Mouse (Mus musculus): Measurements from ENCODE around the gene Fbxo39. TPM values are rescaled to one million over a fixed set of nuclear protein-coding genes. Genes with fewer than 3 reads are reported as not detected.

The Fbxo39 gene
- not detected in 2 replicates for total RNA-seq (2014; fragmentation: Nextera tagmentation)
- total RNA-seq (2017), result not detected in 2 replicates

DNA sequence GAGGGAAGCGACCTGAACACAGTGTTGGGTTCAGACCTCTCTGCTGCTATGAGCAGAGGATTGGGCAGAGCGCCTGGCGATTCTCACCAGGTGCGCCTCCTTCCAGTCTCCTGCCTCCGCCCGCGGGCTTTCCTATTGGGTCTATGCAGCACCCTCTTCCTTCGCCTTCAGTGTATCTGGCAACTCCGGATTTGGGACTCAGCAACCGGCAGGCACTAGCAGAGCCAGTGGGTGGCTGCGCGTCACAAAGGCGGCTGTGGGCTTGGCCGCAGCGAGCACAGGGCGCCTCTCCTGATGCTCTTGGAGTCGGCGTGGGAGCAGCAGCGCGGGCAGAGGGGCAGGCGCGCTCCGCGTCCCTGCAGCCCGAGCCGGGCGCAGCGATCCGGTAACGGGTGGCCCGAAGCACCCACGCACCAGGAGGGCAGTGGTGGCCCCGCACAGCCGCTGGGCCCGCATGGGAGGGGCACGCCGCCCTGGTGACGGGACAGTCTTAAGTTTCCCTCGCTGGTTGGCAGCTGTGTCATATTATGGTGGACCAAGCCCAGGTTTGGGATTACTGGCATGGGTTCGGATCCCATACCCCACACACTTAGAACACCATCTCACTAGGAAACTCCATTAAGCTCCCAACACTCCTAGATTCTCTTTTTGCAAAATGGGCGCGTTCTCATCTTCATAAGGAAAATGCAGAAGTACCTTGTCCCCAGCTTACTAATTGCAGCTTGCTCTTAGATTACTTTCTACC lies at the start of gene Fbxo39:
Gene Fbxo39, plus strand, starts transcription at position 294 of the 745 bp plus-strand sequence.
- ATAC-seq (replicated peaks; ENCODE audit: poor library complexity, severe bottlenecking), result peak; percentile 48

- no peak for ATAC-seq (replicated peaks; ENCODE audit: poor library complexity, severe bottlenecking)
Measured at GRCm38 (mm10) chr11:72265483-72265882, 48.8 kb upstream of the Fbxo39 start.

DNA sequence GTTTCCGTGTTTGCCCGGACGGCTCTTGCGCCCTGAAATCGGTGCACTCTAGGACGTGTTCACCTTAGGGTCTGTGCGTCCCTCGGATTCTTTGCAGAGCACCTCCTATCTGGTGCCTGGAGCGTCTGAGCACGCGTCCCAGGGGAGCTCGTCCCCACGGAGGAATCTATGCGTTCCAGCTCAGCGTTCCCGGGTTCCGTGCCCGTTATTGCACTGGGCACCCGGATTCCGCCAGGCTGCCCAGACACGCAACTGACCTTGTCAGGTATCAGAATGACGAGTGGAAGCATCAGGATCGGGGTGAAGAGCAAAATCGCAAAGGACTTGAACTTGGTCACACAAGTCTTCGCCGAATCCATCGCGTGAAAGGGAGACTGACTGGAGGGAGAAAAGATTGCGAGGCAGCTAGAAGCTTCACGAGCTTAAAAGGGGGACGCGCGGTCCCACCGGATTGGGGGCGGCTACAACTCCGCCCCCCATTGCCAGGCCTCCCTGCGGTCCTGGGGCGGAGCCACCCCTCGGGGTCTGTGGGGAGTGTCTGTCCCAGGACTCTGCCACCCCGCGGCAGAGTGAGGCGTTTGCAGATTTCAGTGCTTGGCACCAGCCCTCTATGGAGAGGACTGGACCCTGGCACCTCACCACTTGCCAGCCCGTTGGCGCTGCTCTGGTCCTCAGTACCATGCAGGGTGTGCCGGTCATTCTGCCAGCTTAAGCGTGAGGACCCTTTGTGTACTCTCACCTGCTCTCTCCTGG lies 47.9 kb upstream of the Fbxo39 start:
- peak; percentile 95 for ATAC-seq (replicated peaks; ENCODE audit: poor library complexity, severe bottlenecking)

DNA sequence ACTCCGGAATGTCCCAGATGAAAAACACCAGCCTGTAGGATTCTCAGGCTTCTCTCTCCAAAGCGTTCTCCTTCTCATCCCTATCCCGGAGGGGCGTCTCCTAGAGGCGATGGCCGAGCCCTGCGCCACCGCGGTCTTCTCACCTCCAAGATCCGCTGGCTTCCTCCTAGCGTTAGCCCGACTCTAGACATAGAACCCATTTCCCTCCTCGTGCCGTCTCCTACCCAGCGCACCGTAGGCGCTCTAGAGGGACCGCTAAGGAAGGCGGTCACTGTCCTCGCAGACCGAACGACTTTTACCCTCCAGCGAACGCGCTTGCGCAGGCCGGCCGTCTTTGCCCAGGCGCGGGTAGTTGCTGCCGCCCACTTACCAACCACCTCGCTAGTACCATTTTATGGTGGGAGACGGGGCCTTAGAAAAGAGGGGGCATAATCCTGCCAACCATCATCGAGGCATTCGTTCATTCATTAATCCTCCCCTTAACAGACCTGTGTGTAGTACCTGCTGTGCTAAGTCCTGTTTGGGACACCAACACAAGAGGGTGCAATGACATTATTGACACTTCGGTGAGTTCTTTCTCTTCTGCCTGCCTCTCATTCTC lies 47.2 kb upstream of the Fbxo39 start, which contains the start of gene Slc13a5:
Gene Slc13a5, minus strand, starts transcription at position 263 of the 601 bp plus-strand sequence.
- peak; percentile 34 for ATAC-seq (replicated peaks; ENCODE audit: poor library complexity, severe bottlenecking)

- ATAC-seq (replicated peaks; ENCODE audit: poor library complexity, severe bottlenecking), result no peak
Measured at GRCm38 (mm10) chr11:72271761-72272160, 42.5 kb upstream of the Fbxo39 start.

- ATAC-seq (replicated peaks; ENCODE audit: poor library complexity, severe bottlenecking), result no peak
Measured at GRCm38 (mm10) chr11:72273341-72273740, 40.9 kb upstream of the Fbxo39 start.

GRCm38 (mm10) chr11:72281143-72281851 lies 32.9 kb upstream of the Fbxo39 start:
- no peak for ATAC-seq (replicated peaks; ENCODE audit: poor library complexity, severe bottlenecking)

DNA sequence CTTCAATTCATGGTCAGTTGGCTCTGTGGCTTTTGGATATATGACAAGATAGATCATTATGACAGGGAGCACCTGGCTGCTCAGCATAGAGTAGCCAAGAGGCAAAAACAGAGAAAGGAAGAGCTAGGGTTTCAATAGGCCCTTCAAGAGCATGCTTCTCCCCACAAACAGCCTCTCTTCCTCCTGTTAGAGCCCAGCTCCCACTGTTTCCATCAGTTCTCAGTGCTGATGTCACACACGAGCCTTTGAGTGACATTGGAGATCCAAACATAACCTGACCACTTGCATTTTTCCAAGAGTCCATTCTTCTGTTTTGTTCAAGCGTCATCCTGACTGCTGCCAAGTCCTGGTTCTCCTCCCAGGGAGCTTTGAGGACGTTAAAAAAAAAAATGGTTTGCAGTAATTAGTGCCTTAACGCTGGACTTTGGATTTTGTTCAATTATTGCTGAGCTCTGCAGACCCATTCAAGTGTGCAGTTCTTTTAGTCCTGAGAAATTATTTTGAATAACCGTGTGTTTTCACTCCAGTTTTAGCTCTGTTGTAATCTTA lies 32.3 kb upstream of the Fbxo39 start:
- no peak for ATAC-seq (replicated peaks; ENCODE audit: poor library complexity, severe bottlenecking)

DNA sequence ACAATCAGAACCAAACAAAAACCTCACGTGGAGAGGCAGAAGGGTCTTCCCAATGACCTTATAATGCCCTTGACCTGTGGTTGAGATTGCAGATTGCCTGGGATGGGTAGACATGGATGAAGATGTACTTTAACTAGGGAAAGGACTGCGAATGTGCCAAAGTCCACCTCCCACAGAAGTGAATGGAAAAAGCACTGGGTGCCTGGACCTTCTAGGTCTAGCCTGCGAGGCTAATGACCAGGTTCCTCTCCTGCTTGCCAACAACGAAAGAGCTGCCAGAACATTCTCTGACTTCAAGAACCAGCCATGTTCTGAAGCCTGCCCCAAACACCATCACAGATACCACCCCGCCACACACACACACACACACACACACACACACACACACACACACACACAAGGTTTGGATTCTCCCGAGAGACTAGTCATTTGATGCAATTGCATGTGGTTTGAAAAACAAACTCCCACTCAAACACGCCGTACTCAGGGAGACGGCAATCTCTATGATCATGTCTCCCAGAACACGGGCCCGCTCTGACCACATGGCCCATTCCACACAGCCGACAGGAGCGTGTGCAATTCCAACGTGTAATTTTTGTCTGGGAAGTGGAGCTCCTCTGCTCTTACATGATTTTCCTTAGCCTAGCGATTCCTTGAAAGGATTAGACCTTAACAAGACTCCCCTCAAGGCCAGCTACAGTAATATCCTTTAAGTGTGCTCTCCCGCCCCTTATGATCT lies 30.6 kb upstream of the Fbxo39 start:
- ATAC-seq (replicated peaks; ENCODE audit: poor library complexity, severe bottlenecking), result no peak

DNA sequence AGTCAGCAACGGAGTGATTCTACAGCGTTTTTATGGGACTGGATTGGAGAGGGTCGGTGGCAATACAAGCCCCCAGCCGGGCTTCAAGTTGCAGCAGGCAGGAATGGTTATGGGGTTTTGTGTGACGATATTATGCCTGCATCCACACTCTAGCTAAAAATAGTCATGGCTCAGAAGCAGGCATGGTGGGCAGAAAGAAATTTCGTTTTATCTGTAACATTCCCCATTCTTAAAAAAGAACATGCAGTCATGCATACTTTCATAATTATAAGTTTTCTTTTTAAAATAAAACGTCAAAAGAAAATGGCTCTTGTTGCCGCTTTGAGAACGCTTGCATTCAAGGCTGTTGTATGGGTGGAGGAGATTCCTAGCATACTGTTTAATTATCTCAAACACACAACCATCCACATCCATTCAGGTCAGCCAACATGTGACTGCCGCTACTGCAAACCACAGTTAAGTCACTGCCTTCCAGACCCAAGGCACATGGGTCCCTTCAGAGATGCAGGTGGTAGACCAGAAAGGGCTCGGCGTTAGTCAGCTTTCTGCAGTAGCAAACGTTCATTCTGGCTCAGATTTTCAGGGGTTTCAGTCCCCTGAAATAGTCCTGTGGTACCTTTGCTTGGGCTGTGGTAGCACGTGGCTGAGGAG lies 29.6 kb upstream of the Fbxo39 start:
- no peak for ATAC-seq (replicated peaks; ENCODE audit: poor library complexity, severe bottlenecking)

DNA sequence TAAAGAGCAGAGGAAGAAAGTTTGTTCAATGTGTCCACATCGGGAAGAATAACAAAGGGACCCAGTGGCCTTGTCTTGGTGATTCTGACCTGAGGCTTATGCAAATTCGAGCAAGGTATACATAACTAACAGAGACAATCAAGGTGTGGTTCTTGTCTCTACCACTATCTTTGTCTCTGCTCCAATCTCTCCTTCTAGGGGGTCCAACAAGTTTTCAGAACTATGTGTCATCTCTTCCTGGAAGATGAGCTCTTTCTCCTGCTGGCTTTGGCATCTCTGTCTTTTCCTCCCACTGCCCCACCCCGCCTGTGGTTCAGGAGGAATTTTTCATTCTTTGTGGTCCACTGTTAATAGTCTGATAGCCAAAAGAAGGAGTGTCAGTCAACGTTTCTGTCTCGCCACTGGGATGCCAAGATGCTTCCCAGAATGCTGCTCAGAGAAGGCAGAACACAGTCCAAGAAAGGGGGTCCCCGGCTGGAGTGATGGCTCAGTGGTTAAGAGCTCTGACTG lies 28.2 kb upstream of the Fbxo39 start:
- no peak for ATAC-seq (replicated peaks; ENCODE audit: poor library complexity, severe bottlenecking)

- no peak for ATAC-seq (replicated peaks; ENCODE audit: poor library complexity, severe bottlenecking)
Measured at GRCm38 (mm10) chr11:72286651-72287050, 27.6 kb upstream of the Fbxo39 start.

DNA sequence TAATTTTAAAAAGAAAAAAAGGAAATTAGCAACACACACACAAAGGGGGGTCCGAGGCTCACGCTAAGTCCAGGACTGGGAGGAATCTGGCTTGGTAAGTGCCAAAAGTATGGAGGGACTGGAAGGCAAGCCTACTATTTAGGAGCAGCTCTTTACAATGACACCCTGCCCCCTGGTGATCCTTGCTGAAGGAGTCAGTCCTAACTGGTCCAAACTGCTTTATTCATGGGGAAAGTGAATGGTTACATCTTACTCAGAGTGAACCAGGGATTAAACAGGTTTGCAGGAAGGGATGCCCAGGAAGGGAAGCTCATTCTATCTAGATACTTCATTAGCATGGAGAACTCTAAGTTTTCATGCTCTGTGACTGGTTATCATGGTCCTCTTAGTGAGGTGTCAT lies 27.1 kb upstream of the Fbxo39 start:
- ATAC-seq (replicated peaks; ENCODE audit: poor library complexity, severe bottlenecking), result no peak

GRCm38 (mm10) chr11:72287543-72287942 lies 26.7 kb upstream of the Fbxo39 start:
- ATAC-seq (replicated peaks; ENCODE audit: poor library complexity, severe bottlenecking), result no peak

DNA sequence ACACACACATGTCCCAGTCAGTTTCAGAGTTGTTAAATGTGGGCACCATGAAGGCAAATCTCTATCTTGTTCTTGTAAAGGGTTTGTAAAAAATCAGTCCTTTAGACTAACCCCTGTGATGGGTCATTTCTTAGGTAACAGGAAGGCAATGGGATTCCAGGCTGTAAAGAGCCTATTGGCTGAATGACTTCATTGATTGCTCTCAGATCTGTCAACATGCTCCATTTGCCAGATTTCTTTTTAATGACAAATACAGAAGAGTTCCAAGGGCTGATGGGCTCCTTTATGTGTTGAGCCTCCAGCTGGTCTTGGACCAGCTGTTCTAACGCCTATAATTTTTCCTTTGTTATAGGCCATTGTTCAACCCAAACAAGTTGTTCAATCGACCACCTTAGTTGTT lies 21.1 kb upstream of the Fbxo39 start:
- ATAC-seq (replicated peaks; ENCODE audit: poor library complexity, severe bottlenecking), result no peak

DNA sequence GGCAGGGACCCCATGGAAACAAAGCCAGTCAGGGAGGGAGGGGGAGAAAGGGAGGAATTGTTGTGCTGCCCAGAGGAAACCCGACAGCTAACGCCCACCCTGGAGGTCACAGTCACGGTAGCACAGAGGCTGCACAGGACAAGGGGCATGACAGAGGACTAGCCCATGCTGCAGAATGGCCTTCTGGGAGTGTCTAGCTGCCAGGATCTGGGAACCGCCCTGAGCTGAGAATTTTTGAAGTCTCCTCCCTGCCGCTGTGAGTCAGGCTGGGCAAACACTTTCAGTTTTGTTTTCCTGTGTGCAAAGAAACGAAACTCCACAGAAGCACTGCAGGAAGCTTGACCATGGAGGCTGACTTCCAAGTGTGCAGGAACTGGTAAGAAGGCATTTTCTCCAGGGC lies 12.9 kb upstream of the Fbxo39 start, which contains the start of gene Xaf1:
Gene Xaf1, plus strand, starts transcription at position 296 of the 400 bp plus-strand sequence.
- ATAC-seq (replicated peaks; ENCODE audit: poor library complexity, severe bottlenecking), result peak; percentile 84

DNA sequence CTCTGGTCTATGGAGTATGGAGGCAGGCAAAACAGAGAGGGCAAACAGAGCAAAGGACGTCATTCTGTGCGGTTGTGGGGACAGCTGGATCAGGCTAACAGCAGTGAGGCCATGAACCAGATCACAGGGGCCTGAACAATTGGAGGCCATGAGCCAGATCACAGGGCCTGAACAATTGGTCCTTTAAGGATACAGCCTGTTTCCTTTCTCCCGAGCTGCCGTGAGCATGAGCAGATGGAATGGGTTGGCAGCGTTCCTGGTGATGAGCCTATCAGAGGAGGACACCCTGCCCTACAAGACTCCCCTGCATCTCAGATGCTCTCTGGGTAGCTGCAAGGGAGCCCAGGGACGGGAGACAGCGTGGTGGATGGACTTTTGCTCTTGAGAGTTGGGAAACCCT lies 12.0 kb upstream of the Fbxo39 start:
- no peak for ATAC-seq (replicated peaks; ENCODE audit: poor library complexity, severe bottlenecking)

GRCm38 (mm10) chr11:72307461-72307860 lies 6.8 kb upstream of the Fbxo39 start:
- no peak for ATAC-seq (replicated peaks; ENCODE audit: poor library complexity, severe bottlenecking)

DNA sequence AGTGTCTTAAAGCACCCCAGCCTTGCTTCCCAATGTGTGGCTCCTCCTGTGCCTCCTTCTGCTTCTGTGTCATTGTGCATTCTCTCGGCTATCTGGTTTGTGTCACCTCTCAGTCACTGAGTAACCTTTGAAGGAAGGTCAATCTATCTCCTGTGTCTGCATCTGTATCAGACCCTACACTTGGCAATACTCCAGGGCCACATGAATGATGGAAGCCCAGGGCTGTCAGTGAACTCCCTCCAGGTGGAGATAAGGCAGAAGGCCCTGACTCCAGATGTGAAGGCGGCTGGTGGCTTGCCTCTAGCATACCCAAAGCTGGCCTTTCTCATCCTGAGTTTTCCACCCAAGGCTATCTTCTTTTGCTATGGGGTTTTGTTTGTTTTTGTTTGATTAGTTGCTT lies 5.3 kb upstream of the Fbxo39 start:
- ATAC-seq (replicated peaks; ENCODE audit: poor library complexity, severe bottlenecking), result no peak

Measured in granulocyte monocyte progenitor cell, adult 5-6 weeks (primary cell).